Mouse (Mus musculus): Measurements from ENCODE around the gene Pheta1.

Gene Pheta1

DNA sequence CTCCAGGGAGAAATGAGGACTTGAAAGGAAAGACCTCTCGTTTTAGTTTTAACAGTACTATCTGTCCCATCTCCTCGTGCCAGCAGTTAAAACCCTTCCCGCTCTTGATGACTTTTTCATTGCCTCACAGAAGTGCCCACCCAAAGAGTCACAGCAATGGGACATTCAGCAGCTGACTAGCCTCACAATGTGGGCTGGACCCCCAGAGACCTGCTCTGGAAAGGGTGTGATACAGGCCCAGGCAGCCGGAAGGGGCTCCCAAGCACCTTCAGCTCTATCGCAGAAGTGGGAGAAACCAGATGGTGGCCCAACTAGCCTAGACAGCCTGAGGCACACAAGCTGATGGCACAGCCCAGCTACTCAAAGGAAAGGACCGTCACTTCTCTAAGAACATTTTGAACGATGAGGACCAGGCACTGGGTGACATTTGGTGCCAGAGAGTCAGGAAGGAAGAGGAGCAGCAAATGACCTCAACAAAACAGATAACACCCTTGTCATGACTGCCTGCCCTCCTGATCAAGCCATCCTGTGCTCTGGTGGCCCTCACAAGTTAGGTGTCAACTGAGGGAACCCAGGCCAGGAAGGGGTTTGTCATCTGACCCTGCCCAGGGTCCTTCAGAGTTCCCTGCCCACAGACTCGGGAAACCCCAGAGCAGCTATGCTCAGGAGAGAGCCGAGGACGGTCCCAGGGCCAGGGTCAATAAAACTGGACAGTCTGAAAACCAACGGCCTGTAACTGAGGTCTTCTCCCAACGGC lies 13.6 kb upstream of the Pheta1 start:
- peak; percentile 74; the same call in 1 of the 2 replicates for TF ChIP-seq GATA4 (IDR thresholded peaks at IDR 0.05; ENCODE audit: insufficient replicate concordance, low read length)

DNA sequence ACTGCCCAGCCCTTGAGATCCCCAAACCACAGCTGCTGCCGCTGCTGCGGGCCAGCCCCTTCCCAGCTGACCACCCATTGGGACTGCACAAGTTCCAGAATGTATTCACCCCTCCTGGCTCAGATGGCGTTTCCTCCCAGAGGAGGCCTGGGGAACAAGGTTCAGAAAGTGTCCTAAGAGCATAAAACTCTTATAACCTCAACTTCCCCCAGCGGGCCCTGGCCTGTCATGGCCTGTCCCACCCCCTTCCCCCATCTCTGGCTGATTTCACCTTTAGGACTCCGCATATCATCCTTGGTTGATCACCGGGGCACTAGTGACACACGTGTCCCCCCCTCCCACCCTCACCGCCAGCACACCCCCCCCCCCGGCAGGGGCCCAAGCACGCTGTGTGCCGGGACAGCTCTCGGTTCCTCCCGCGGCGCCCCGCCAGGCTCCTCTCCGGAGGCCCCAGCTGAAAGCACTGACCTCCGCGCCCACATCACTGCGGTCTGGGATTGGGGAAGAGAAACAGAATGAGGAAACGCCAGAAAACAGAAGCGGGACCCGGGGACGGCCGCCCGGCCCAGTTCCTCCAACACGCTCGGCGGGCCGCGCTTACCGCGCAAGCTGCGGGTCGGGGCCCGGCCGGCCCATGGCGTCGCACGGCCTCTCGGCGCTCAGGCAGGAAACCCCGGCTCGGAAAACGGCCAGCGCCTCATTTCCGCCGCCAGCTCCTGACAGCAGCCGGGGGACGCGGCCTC lies 12.7 kb upstream of the Pheta1 start:
- no peak for TF ChIP-seq GATA4 (IDR thresholded peaks at IDR 0.05; ENCODE audit: insufficient replicate concordance, low read length)

DNA sequence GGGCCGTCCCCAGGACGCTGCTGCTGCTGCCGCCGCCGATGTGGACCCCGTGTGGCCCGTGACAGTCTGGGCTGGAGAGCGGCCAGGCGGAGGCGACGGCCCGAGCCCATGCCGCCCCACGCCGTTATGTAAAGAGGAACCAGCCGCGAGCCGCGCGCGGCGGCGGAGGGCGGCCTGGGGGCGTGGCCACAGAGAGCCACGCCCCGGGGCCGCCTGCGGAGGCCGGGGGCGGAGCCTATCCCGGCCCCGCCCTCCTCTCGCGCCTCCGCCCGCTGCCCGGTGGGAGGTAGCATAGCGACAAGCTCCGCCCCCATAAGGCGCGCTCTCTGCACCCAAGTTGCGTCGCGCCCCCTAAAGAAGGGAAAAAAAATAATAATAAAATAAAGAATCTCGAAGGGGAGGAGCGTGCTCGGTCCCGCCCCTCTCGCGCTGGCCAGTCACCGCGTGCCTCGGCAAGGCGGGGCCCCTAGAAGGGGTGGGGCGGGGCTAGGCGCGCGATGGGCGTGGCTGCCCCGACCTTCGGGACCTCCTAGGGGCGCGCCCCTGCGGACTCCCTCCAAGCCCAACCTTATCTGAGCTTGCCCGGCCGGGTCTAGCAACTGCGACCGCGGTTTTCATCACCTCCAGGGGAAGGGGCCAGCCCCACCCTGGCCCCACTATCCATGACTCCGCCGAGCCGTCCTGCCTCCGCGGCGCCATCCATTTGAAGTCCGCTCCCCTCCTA lies 11.9 kb upstream of the Pheta1 start:
- peak; percentile 81; the same call in 1 of the 2 replicates for TF ChIP-seq GATA4 (IDR thresholded peaks at IDR 0.05; ENCODE audit: insufficient replicate concordance, low read length)

DNA sequence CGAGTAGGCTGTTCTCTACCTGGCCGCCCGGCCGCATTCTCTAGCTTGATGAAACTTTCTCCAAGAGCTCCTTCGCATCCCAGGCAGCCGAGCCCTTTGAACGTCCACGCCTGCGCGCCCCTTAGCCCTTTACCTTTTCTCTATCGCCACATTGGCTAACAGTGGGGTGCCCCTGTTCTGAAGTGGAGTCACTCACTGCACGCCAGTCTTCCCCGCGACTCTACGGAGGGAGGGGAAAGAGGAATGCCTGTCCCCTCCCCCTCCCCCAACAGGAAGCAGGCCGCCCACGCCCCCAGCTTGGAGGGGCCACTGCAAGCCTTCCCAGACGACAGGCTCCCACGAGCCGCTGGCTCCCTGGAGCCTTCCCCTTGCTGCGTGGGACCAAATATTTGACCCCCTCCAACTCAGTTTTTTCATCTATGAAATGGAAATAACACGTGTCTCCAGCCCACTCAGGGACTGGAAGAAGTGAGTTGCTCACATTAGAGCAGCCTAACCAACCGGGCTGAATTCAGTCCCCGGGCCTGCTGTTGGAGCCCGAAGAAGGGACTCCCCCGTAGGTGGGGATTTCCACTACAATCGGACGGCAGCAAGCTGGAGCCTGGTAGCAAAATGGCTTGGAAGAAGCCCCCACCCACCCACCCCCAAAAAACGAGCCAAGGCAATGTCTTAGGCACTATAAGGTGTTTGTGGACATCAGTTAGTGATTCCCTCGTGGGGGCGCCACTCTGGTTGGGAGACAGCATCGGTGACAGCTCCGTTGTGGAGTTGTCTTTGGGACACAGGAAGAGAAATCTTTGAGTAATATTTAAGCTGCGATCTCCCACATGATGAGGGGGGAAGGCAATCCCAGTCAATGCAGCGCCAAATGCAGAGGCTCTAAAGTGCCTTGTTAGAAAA lies 11.1 kb upstream of the Pheta1 start, which contains the start of gene Sh2b3:
Sh2b3 (minus strand) TSS at position 206 of the 900 bp plus-strand sequence.
- TF ChIP-seq GATA4 (IDR thresholded peaks at IDR 0.05; ENCODE audit: insufficient replicate concordance, low read length), result no peak

DNA sequence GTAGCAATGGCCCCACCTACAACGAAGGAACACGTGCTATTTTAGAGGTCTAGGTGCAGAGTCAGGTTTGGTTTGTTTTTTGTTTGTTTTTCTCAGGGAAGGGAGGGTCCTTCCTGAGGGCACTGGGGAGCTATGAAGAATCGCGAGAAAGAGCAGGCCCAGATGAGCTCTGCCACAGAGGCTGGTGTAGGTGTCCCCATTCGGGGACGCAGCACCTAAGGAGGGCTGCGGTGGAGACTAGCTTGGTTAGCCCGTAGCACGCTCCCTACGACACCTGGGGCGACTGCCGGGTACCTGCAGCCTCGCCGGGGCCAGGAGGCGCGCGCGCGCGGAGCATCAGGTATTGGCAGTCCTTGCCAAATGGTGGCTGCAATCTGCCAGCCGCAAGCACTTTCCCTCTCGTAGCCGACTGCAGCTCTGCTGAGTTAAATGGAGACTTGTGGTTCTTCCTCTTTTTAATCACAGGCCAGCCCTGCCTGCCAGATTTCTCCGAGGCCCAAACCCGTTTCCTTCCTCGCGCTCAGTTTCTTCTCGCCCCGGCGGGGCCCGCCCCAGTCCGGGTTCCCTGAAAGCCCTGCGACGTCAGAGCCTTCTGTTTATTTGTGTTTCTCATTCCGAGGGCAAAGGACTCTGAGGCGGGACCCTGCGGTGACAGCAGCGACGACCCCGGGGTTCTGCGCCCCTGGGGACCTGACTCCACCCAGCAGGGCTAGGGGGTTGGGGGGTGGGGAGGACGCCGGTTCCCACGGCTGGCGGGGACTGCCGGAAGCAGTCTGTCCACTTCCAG lies 10.2 kb upstream of the Pheta1 start:
- no peak for TF ChIP-seq GATA4 (IDR thresholded peaks at IDR 0.05; ENCODE audit: insufficient replicate concordance, low read length)

DNA sequence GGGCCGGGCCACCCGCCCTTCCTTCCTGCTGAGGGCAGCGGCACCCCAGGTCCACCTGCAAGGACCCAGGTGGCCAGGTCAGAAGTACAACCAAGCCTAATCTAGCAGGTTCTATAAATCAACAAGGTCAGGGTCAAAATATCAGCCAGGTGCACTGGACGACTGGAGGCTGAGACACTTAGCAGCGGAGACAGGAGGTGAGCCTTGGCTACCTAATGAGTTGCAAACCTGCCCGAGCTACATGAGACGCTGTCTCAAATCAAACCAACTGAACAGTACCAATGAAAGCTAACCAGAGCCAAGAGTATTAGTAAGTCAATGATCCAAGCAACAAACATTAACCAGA lies 9.7 kb upstream of the Pheta1 start:
- no peak; the same call in 1 of the 2 replicates for TF ChIP-seq GATA4 (IDR thresholded peaks at IDR 0.05; ENCODE audit: insufficient replicate concordance, low read length)

DNA sequence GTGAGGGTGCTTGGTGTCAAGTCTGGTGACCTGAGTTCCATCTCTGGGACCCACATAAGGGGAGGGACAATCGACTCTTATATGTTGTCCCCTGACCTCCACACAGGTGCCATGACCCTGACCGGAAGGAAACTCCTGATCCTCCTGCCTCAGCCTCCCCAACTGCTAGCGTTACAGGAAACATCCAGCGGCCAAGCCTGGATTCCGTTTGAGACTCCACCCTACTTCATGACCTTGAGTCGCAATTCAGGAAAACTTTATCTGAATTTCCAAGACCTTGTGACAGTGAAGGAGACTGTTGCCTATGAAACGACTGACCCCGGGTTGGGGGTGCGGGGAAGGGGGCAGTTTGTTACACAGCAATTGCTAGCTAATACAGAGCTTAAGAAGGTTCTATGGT lies 7.3 kb upstream of the Pheta1 start:
- TF ChIP-seq GATA4 (IDR thresholded peaks at IDR 0.05; ENCODE audit: insufficient replicate concordance, low read length), result no peak

DNA sequence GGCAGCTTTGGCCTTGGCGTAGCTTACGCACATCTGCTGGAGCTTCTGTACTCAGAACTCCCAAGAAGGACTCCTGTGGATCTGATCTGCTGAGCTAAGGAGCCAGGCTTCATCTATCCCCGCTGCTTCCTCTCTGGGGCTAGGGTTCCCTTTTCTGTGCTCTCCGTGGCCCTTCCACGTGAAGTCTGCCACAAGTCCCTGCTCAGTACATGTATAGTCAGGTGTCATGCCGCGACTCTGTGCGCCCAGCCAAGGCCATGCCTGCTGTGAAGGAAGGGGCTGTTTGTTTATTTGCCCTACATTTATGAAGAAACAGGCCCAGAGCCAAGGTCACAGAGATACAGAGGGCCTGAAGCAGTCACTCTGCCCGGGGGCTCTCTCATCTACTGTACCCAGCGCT lies 6.8 kb upstream of the Pheta1 start:
- no peak for TF ChIP-seq GATA4 (IDR thresholded peaks at IDR 0.05; ENCODE audit: insufficient replicate concordance, low read length)

DNA sequence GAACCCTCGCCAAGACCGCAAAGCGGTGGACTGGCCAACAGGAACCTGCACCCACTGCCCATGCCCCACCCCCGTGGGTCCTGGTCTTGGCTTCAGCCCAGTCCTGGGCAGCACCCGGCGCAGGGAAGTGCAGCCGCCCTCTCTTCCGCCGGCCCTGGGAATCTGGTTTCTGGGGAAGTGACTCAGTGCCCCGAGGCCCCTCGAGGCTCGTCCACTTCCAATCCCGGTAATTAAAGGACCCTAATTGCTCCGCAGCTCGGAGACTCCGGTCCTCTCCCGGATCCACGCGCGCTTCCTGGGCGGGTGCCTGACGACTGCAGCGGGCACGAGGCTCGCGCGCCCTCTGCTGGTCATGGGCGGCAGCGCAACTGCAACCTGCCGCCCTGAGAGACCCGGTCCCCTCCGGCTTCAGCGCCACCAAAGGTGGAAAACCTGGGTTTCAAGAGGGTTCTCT lies 6.1 kb upstream of the Pheta1 start:
- TF ChIP-seq GATA4 (IDR thresholded peaks at IDR 0.05; ENCODE audit: insufficient replicate concordance, low read length), result peak; percentile 15; the same call in 1 of the 2 replicates

DNA sequence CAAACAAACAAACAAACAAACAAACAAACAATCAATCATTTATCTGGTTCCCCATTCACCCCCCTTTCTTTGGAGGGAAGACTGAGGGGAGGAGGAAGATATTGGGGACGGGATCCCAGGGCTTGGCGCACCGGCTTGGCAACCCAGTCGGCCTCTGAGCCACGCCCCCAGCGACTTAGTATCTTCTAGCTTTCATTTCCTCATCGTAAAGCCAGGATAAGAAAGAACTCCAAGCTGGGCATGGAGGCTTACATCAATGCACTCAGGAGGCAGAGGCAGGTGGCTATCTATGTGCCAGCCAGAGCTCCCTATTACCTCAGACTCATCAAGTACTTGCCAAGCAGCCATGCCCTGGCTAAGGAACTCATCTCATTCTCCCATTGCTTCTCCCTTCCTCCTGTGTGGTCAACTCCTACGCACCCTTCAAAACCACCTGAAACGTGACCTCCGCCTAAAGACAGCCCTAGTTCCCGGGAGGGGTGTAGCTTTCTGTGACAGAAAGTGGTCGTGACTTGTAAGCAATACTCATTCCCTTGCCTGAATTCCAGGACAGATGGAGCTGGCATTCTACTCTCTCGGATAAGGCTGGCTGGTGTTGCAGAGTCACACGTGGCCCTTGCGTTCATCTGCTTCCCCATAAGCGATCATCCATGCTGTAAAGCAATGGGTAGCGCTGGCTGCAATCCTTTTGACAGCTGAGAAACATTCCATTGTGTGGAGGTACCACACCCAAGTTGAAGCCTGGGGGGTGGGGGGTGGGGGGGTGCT lies 5.5 kb upstream of the Pheta1 start:
- no peak for TF ChIP-seq GATA4 (IDR thresholded peaks at IDR 0.05; ENCODE audit: insufficient replicate concordance, low read length)

DNA sequence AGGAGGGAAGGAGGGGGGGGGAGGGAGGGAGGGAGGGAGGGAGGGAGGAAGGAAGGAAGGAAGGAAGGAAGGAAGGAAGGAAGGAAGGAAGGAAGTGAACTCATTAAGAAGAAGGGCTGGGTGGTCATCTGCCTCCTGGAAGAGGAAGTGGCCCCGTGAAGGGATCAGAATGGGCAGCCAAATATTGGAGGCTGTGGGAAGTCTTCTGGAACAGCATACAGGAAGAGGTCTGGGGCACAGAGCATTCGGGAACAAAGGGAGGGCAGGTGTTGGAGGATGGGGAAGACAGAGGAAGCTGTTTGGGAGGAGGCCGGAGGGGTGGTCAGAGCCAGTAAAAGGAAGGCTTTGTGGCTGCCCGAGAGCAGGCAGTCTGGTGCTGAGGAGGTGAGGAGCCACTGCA lies 3.4 kb upstream of the Pheta1 start:
- TF ChIP-seq GATA4 (IDR thresholded peaks at IDR 0.05; ENCODE audit: insufficient replicate concordance, low read length), result no peak

DNA sequence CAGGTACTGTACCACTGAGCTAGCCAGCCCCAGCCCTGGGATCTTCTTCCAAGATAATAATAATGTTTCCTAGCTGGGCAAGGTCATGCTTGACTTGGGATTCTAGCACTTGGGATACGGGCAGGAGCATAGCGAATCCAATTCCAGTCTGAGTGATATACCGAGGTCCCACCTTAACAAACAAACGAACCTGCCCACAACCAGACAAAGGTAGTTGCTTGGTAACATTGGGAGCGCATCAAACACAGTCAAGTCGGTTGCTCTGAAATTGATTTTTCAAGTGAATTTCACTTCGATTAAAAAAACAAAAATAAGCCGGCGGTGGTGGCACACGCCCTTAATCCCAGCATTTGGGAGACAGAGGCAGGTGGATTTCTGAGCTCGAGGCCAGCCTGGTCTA lies 2.5 kb upstream of the Pheta1 start:
- no peak for TF ChIP-seq GATA4 (IDR thresholded peaks at IDR 0.05; ENCODE audit: insufficient replicate concordance, low read length)

DNA sequence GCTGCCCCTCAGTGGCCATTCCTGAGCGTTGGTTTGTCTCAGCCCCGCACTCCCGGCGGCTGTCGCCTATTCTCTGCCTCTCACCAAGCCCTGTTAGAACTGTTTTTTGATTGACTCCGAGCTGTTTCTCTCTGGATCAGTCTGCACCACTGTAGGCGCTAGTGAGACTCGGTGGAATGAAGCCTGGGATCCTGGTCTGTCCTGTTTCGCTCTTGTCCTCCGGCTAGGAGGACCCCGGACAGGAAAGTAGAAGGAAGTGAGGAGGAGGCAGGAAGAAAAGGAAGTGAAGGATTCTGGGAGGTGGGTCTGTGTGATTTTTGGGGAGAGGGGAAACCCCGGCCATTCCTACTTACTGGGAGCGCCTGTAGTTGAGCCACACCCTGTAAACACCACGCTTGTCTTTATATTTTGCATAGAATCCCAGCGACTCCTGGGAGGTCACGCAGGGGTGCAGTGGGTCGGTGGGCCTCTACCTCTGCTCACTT lies 707 bp upstream of the Pheta1 start:
- TF ChIP-seq GATA4 (IDR thresholded peaks at IDR 0.05; ENCODE audit: insufficient replicate concordance, low read length), result no peak

Data from liver, adult (tissue).